Mouse (Mus musculus) kidney, postnatal 0 days (tissue): ENCODE data around the gene Sestd1. TPM values are rescaled to one million over a fixed set of nuclear protein-coding genes. Genes with fewer than 3 reads are reported as not detected.

ENCODE experiments used
- ATAC-seq: fragments of 200-750 bp; cut with Nextera tagmentation; replicated peaks from 2 replicates; pipeline ENCODE4 v1.8.0; 2017; ENCODE audit warnings: low read depth, moderate number of reproducible peaks, moderate TSS enrichment, moderate library complexity; ENCODE audit not compliant: low FRiP score
- DNase-seq: peaks from one replicate; pipeline ENCODE4 v3.0.0-alpha.2; 2016; ENCODE audit warnings: low spot score
- H3K27ac ChIP-seq: fragments of 300-500 bp; sonication (generic); 2 replicates; pipeline ENCODE4 v1.5.1; 2014; ENCODE audit warnings: mild to moderate bottlenecking
- H3K27me3 ChIP-seq: fragments of 300-500 bp; sonication (generic); 2 replicates; pipeline ENCODE4 v1.6.1; 2014; ENCODE audit warnings: low read length, mixed read lengths; ENCODE audit not compliant: insufficient read depth
- H3K36me3 ChIP-seq: fragments of 300-500 bp; sonication (generic); 2 replicates; pipeline ENCODE4 v1.6.1; 2014; ENCODE audit warnings: low read length, mixed read lengths; ENCODE audit not compliant: insufficient read depth
- H3K4me1 ChIP-seq: fragments of 300-500 bp; sonication (generic); replicated peaks from 2 replicates; pipeline ENCODE4 v1.6.1; 2014; ENCODE audit warnings: antibody characterized with exemption, low read length, mixed read lengths; ENCODE audit not compliant: insufficient read depth
- H3K4me2 ChIP-seq: fragments of 300-500 bp; sonication (generic); 2 replicates; pipeline ENCODE4 v1.6.1; 2014; ENCODE audit warnings: mild to moderate bottlenecking, low read length, moderate library complexity, mixed read lengths
- H3K4me3 ChIP-seq: fragments of 300-500 bp; sonication (generic); replicated peaks from 2 replicates; pipeline ENCODE4 v1.5.1; 2014; ENCODE audit warnings: low read depth, low read length
- H3K9ac ChIP-seq: fragments of 300-500 bp; sonication (generic); 2 replicates; pipeline ENCODE4 v1.6.1; 2014; ENCODE audit warnings: low read depth, low read length
- H3K9me3 ChIP-seq: fragments of 300-500 bp; sonication (generic); replicated peaks from 2 replicates; pipeline ENCODE4 v1.6.1; 2016; ENCODE audit warnings: low read length, inconsistent platforms, mixed read lengths
- CTCF ChIP-seq: IDR thresholded peaks from 2 replicates; pipeline ENCODE4 v1.5.1; 2016; ENCODE audit warnings: antibody characterized with exemption, low read depth, mild to moderate bottlenecking, moderate library complexity
- WGBS: fragments of 180-500 bp; shearing (Covaris S2); extraction: QIAGEN DNeasy Blood & Tissue Kit; methylation state at CpG from one replicate; pipeline ENCODE4 v1.1.7; 2014; 5-methylcytosine and 5-hydroxymethylcytosine counted together
- polyA plus RNA-seq: library from polyadenylated mRNA; unstranded; fragments of >200 nt; fragmentation: Nextera tagmentation; extraction: Ambion mirVana; gene quantifications from 2 replicates; pipeline ENCODE4 v1.2.1, GENCODE M21; 2015

Gene Sestd1
- polyA plus RNA-seq, 1 experiment from 2014 or later: 36.8 TPM

- H3K4me3 ChIP-seq: no peak overlapping the region
- no peaks in the 10 kb centered on the region for H3K27me3 ChIP-seq
- no peak for TF ChIP-seq CTCF
- DNase-seq (no peak), ATAC-seq (no peak)
- WGBS: 93% methylated on average over 10 of the region's 10 CpGs
- H3K9ac ChIP-seq: no peak overlapping the region
- no peaks in the 10 kb centered on the region for H3K4me1 ChIP-seq
- H3K9me3 ChIP-seq: no peaks in the 10 kb centered on the region
- H3K27ac ChIP-seq: no peak overlapping the region
- no peaks in the 10 kb centered on the region for H3K36me3 ChIP-seq
- no peak overlapping the region for H3K4me2 ChIP-seq
Observed at GRCm38 (mm10) chr2:77313846-77314245, 33.5 kb upstream of the Sestd1 start.

- Histone ChIP-seq H3K27me3 (no peaks in the 10 kb centered on the region), H3K4me1 (no peaks in the 10 kb centered on the region), H3K9me3 (no peaks in the 10 kb centered on the region), H3K36me3 (no peaks in the 10 kb centered on the region), H3K4me3 (no peak overlapping the region), H3K9ac (no peak overlapping the region), H3K4me2 (no peak overlapping the region), H3K27ac (no peak overlapping the region)
- DNase-seq: no peak
- 66% methylated on average over 9 of the region's 9 CpGs for WGBS
- no peak for ATAC-seq
- TF ChIP-seq CTCF: no peak
Observed at GRCm38 (mm10) chr2:77312616-77313015, 32.2 kb upstream of the Sestd1 start.

- no peaks in the 10 kb centered on the region for H3K9me3 ChIP-seq
- DNase-seq (peak; percentile 21), ATAC-seq (no peak)
- H3K27me3 ChIP-seq: no peaks in the 10 kb centered on the region
- WGBS: 61% methylated on average over 7 of the region's 7 CpGs
- peak; percentile 69 for TF ChIP-seq CTCF
- H3K4me2 ChIP-seq: no peak overlapping the region
- no peak overlapping the region for H3K4me3 ChIP-seq
- H3K36me3 ChIP-seq: no peaks in the 10 kb centered on the region
- no peaks in the 10 kb centered on the region for H3K4me1 ChIP-seq
- no peak overlapping the region for H3K27ac ChIP-seq
- no peak overlapping the region for H3K9ac ChIP-seq
Observed at GRCm38 (mm10) chr2:77309313-77309712, 28.9 kb upstream of the Sestd1 start.

GRCm38 (mm10) chr2:77304494-77304893, 24.1 kb upstream of the Sestd1 start:
- 0 out of 2 replicates have a peak overlapping the region, but pooled peaks have one; percentile 0 for H3K27ac ChIP-seq
- ATAC-seq (no peak), DNase-seq (no peak)
- no peaks in the 10 kb centered on the region for H3K36me3 ChIP-seq
- no peaks in the 10 kb centered on the region for H3K27me3 ChIP-seq
- H3K4me1 ChIP-seq: no peaks in the 10 kb centered on the region
- H3K4me3 ChIP-seq: no peak overlapping the region
- TF ChIP-seq CTCF: no peak
- WGBS: 69% methylated on average over 3 of the region's 3 CpGs
- no peak overlapping the region for H3K4me2 ChIP-seq
- no peaks in the 10 kb centered on the region for H3K9me3 ChIP-seq
- H3K9ac ChIP-seq: no peak overlapping the region

- TF ChIP-seq CTCF: no peak
Observed at GRCm38 (mm10) chr2:77303716-77304115, 23.3 kb upstream of the Sestd1 start.

GRCm38 (mm10) chr2:77302655-77303348, 22.4 kb upstream of the Sestd1 start:
- DNase-seq (no peak), ATAC-seq (no peak)
- H3K4me3 ChIP-seq: no peak overlapping the region
- H3K9me3 ChIP-seq: no peaks in the 10 kb centered on the region
- H3K9ac ChIP-seq: no peak overlapping the region
- H3K27me3 ChIP-seq: no peaks in the 10 kb centered on the region
- H3K36me3 ChIP-seq: no peaks in the 10 kb centered on the region
- H3K4me2 ChIP-seq: no peak overlapping the region
- H3K27ac ChIP-seq: peak overlapping the region; percentile 60; the same call in 1 of the 2 replicates
- no peak for TF ChIP-seq CTCF
- WGBS: 63% methylated on average over 6 of the region's 6 CpGs
- H3K4me1 ChIP-seq: no peaks in the 10 kb centered on the region

More at GRCm38 (mm10) chr2:77303716-77304115, 23.3 kb upstream of the Sestd1 start:
- H3K9ac ChIP-seq: no peak overlapping the region
- no peak overlapping the region for H3K4me2 ChIP-seq
- WGBS: 70% methylated on average over 3 of the region's 3 CpGs
- no peaks in the 10 kb centered on the region for H3K9me3 ChIP-seq
- no peaks in the 10 kb centered on the region for H3K4me1 ChIP-seq
- H3K27me3 ChIP-seq: no peaks in the 10 kb centered on the region
- ATAC-seq (no peak), DNase-seq (no peak)
- 0 out of 2 replicates have a peak overlapping the region, but pooled peaks have one; percentile 60 for H3K27ac ChIP-seq
- H3K4me3 ChIP-seq: no peak overlapping the region
- no peaks in the 10 kb centered on the region for H3K36me3 ChIP-seq
